Mouse (Mus musculus): ENCODE measurements around the gene Acad9. TPM values are rescaled to one million over a fixed set of nuclear protein-coding genes. Genes with fewer than 3 reads are reported as not detected.
A peak's percentile ranks its signal among the peaks of the same experiment; 100 is the strongest.

Gene Acad9
- total RNA-seq (2015) (43.3 and 50.7 TPM in 2 replicates), total RNA-seq (2017) (48.9 and 49.0 TPM in 2 replicates)

GRCm38 (mm10) chr3:36065843-36066651 is at the start of gene Acad9:
Gene Acad9, plus strand, starts transcription at chr3:36065979.
- peak; percentile 98 for ATAC-seq (replicated peaks; ENCODE audit: poor library complexity)

- no peak for ATAC-seq (replicated peaks; ENCODE audit: poor library complexity)
Observed at GRCm38 (mm10) chr3:36025732-36026131, 40.0 kb upstream of the Acad9 start.

GRCm38 (mm10) chr3:36029993-36030392 is 35.8 kb upstream of the Acad9 start:
- peak; percentile 76 for ATAC-seq (replicated peaks; ENCODE audit: poor library complexity)

- ATAC-seq (replicated peaks; ENCODE audit: poor library complexity): no peak
Observed at GRCm38 (mm10) chr3:36031740-36032510, 33.9 kb upstream of the Acad9 start.

GRCm38 (mm10) chr3:36044520-36044919 is 21.3 kb upstream of the Acad9 start:
- no peak for ATAC-seq (replicated peaks; ENCODE audit: poor library complexity)

- ATAC-seq (replicated peaks; ENCODE audit: poor library complexity): no peak
Observed at GRCm38 (mm10) chr3:36045086-36045485, 20.7 kb upstream of the Acad9 start.

- no peak for ATAC-seq (replicated peaks; ENCODE audit: poor library complexity)
Observed at GRCm38 (mm10) chr3:36049106-36049505, 16.7 kb upstream of the Acad9 start.

- no peak for ATAC-seq (replicated peaks; ENCODE audit: poor library complexity)
Observed at GRCm38 (mm10) chr3:36053447-36053846, 12.3 kb upstream of the Acad9 start, which contains the start of gene Ccdc144b. Gene Ccdc144b, minus strand, starts transcription at chr3:36053547.

GRCm38 (mm10) chr3:36060096-36060850 is 5.5 kb upstream of the Acad9 start:
- peak; percentile 91 for ATAC-seq (replicated peaks; ENCODE audit: poor library complexity)

GRCm38 (mm10) chr3:36064592-36065061 is 1.2 kb upstream of the Acad9 start:
- ATAC-seq (replicated peaks; ENCODE audit: poor library complexity): no peak

GRCm38 (mm10) chr3:36065166-36065565 is 613 bp upstream of the Acad9 start:
- no peak for ATAC-seq (replicated peaks; ENCODE audit: poor library complexity)

GRCm38 (mm10) chr3:36067731-36068130 is 2.0 kb downstream of the Acad9 start:
- no peak for ATAC-seq (replicated peaks; ENCODE audit: poor library complexity)

GRCm38 (mm10) chr3:36070436-36070835 is 4.7 kb downstream of the Acad9 start:
- ATAC-seq (replicated peaks; ENCODE audit: poor library complexity): no peak

- peak; percentile 77 for ATAC-seq (replicated peaks; ENCODE audit: poor library complexity)
Observed at GRCm38 (mm10) chr3:36071047-36071446, 5.3 kb downstream of the Acad9 start.

GRCm38 (mm10) chr3:36074231-36074630 is 8.5 kb downstream of the Acad9 start:
- ATAC-seq (replicated peaks; ENCODE audit: poor library complexity): no peak

- no peak for ATAC-seq (replicated peaks; ENCODE audit: poor library complexity)
Observed at GRCm38 (mm10) chr3:36075466-36075865, 9.7 kb downstream of the Acad9 start.

GRCm38 (mm10) chr3:36077386-36077785 is 11.6 kb downstream of the Acad9 start:
- ATAC-seq (replicated peaks; ENCODE audit: poor library complexity): no peak

- ATAC-seq (replicated peaks; ENCODE audit: poor library complexity): no peak
Observed at GRCm38 (mm10) chr3:36079886-36080285, 14.1 kb downstream of the Acad9 start.

- ATAC-seq (replicated peaks; ENCODE audit: poor library complexity): no peak
Observed at GRCm38 (mm10) chr3:36080741-36081140, 15.0 kb downstream of the Acad9 start.

GRCm38 (mm10) chr3:36082843-36083242 is 17.1 kb downstream of the Acad9 start:
- ATAC-seq (replicated peaks; ENCODE audit: poor library complexity): no peak

GRCm38 (mm10) chr3:36083381-36083780 is 17.6 kb downstream of the Acad9 start:
- ATAC-seq (replicated peaks; ENCODE audit: poor library complexity): no peak
